7 mouse cellular contexts compared by ENCODE assay signal in genomic region chr17:46152847-46153782, GRCm38 (mm10). TPM values are rescaled to one million over a fixed set of nuclear protein-coding genes. Genes with fewer than 3 reads are reported as not detected.
DNase-seq lines count a peak whose midpoint lies in the region; ATAC-seq and TF ChIP-seq lines count a peak whose summit lies in the region.

Mad2l1bp (minus strand) TSS chr17:46153553.

- H3K36me3 ChIP-seq in embryonic facial prominence, embryonic 10.5 days (replicated peaks) = peaks cover 23% of the 10 kb centered on the region
- peaks cover 24% of the 10 kb centered on the region for H3K36me3 ChIP-seq in limb, embryonic 10.5 days
- peaks cover 15% of the 10 kb centered on the region for H3K36me3 ChIP-seq in midbrain, embryonic 13.5 days
- peaks cover 10% of the 10 kb centered on the region for H3K36me3 ChIP-seq in spleen, adult 2 months (ENCODE audit: control insufficient read depth, insufficient read depth, low read length)

- 9% methylated on average over 33 of the region's 33 CpGs for WGBS in embryonic facial prominence, embryonic 10.5 days
- WGBS in limb, embryonic 10.5 days = 9% methylated on average over 33 of the region's 33 CpGs
- WGBS in midbrain, embryonic 13.5 days = 9% methylated on average over 33 of the region's 33 CpGs
- WGBS in spleen, adult 2 months = 2% methylated on average over 33 of the region's 33 CpGs

- H3K9ac ChIP-seq in midbrain, embryonic 13.5 days (replicated peaks) = peak within 1 kb of the TSS; percentile 74

- TF ChIP-seq POLR2A in spleen, adult 2 months (IDR thresholded peaks at IDR 0.05; ENCODE audit: low read depth, low read length) = peak; percentile 97

- ATAC-seq in midbrain, embryonic 13.5 days = peak; percentile 91

- no peaks in the 10 kb centered on the region for H3K27me3 ChIP-seq in embryonic facial prominence, embryonic 10.5 days (replicated peaks; ENCODE audit: low read depth, poor library complexity, severe bottlenecking)
- no peaks in the 10 kb centered on the region for H3K27me3 ChIP-seq in limb, embryonic 10.5 days (ENCODE audit: low read depth, poor library complexity, severe bottlenecking)
- H3K27me3 ChIP-seq in midbrain, embryonic 13.5 days = no peaks in the 10 kb centered on the region
- no peaks in the 10 kb centered on the region for H3K27me3 ChIP-seq in spleen, adult 2 months (ENCODE audit: control insufficient read depth, insufficient read depth, low read length)

- H3K4me3 ChIP-seq in embryonic facial prominence, embryonic 10.5 days = peak within 1 kb of the TSS; percentile 68
- peak within 1 kb of the TSS; percentile 75 for H3K4me3 ChIP-seq in limb, embryonic 10.5 days
- H3K4me3 ChIP-seq in midbrain, embryonic 13.5 days (replicated peaks) = peak within 1 kb of the TSS; percentile 70
- peak within 1 kb of the TSS; percentile 82 for H3K4me3 ChIP-seq in spleen, adult 2 months (ENCODE audit: extremely low read depth, insufficient read depth, insufficient read length)

- TF ChIP-seq CTCF in spleen, adult 2 months (IDR thresholded peaks at IDR 0.05; ENCODE audit: extremely low read depth, insufficient read depth, insufficient read length, insufficient replicate concordance) = no peak

- H3K9me3 ChIP-seq in embryonic facial prominence, embryonic 10.5 days = no peaks in the 10 kb centered on the region
- no peaks in the 10 kb centered on the region for H3K9me3 ChIP-seq in limb, embryonic 10.5 days (replicated peaks)
- H3K9me3 ChIP-seq in midbrain, embryonic 13.5 days = no peaks in the 10 kb centered on the region

- peak within 1 kb of the TSS; percentile 86 for H3K27ac ChIP-seq in embryonic facial prominence, embryonic 10.5 days (replicated peaks)
- peak within 1 kb of the TSS; percentile 88 for H3K27ac ChIP-seq in limb, embryonic 10.5 days
- 0 out of 2 replicates have a peak within 1 kb of the TSS, but pooled peaks have one; percentile 62 for H3K27ac ChIP-seq in midbrain, embryonic 13.5 days
- peak within 1 kb of the TSS; percentile 73 for H3K27ac ChIP-seq in spleen, adult 2 months (ENCODE audit: insufficient read depth, low read length)

- DNase-seq in adrenal gland, postnatal 14 days = peak; percentile 93
- peak; percentile 90 for DNase-seq in embryonic facial prominence, embryonic 10.5 days (ENCODE audit: low spot score)
- DNase-seq in gonadal fat pad, adult 2 months (ENCODE audit: low read depth) = no peak
- DNase-seq in kidney, adult 11 months = peak; percentile 92
- DNase-seq in limb, embryonic 10.5 days (ENCODE audit: low spot score) = peak; percentile 81
- DNase-seq in spleen, adult 2 months (ENCODE audit: low read depth in 1 of 2, low spot score in 2 of 2) = peak; percentile 90

- peak within 1 kb of the TSS; percentile 85 for H3K4me2 ChIP-seq in midbrain, embryonic 13.5 days (replicated peaks)

- peaks cover 16% of the 10 kb centered on the region for H3K4me1 ChIP-seq in embryonic facial prominence, embryonic 10.5 days
- H3K4me1 ChIP-seq in limb, embryonic 10.5 days = peaks cover 10% of the 10 kb centered on the region
- H3K4me1 ChIP-seq in midbrain, embryonic 13.5 days (replicated peaks) = peaks cover 10% of the 10 kb centered on the region
- H3K4me1 ChIP-seq in spleen, adult 2 months (ENCODE audit: control insufficient read depth, insufficient read depth, insufficient read length) = peaks cover 4% of the 10 kb centered on the region; the same call in 1 of the 2 replicates

RNA-seq across cellular contexts. Expression of gene Mad2l1bp, which starts in this region (rescaled TPM):
- 10.8 and 13.9 TPM in 2 replicates for total RNA-seq in adrenal gland, postnatal 14 days (2021)
- polyA plus RNA-seq in embryonic facial prominence, embryonic 10.5 days (2016; fragmentation: Nextera tagmentation; extraction: Ambion mirVana) = 36.6 and 41.0 TPM in 2 replicates
- polyA plus RNA-seq in gonadal fat pad, adult 2 months (2012; rRNA removed) = 23.9 and 25.8 TPM in 2 replicates
- polyA plus RNA-seq in limb, embryonic 10.5 days (2016; fragmentation: Nextera tagmentation; extraction: Ambion mirVana) = 37.7 and 39.2 TPM in 2 replicates
- 24.3 and 29.6 TPM in 2 replicates for polyA plus RNA-seq in midbrain, embryonic 13.5 days (2015; fragmentation: Nextera tagmentation; extraction: Ambion mirVana)
- polyA plus RNA-seq in spleen, adult 2 months (2012; rRNA removed) = 16.5 and 17.7 TPM in 2 replicates
